ENCODE assay signal across 8 mouse cellular contexts in genomic region chr4:140679723-140680380, GRCm38 (mm10). TPM values are rescaled to one million over a fixed set of nuclear protein-coding genes. Genes with fewer than 3 reads are reported as not detected.
DNase-seq lines count a peak whose midpoint lies in the region; ATAC-seq and TF ChIP-seq lines count a peak whose summit lies in the region.

No protein-coding gene starts in this region.

- H3K4me3 ChIP-seq in lung, embryonic 14.5 days (ENCODE audit: low read depth, low read length) = no peak overlapping the region

- peak; percentile 86 for DNase-seq in MN1 (ENCODE audit: low spot score)
- peak; percentile 62 for DNase-seq in cerebellum, adult 11-12 months
- peak; percentile 83 for DNase-seq in forelimb bud, embryonic 11.5 days (ENCODE audit: low read depth, low spot score)
- peak; percentile 79 to 84 for DNase-seq in heart, postnatal 36 days
- DNase-seq in layer of hippocampus, adult 8-10 months (ENCODE audit: low spot score in 2 of 2) = peak; percentile 56 to 76
- DNase-seq in lung, embryonic 14.5 days = peak; percentile 91
- peak; percentile 85 to 90 for DNase-seq in right cerebral cortex, adult 2 months (ENCODE audit: low spot score in 2 of 2)
- peak; percentile 87 for DNase-seq in urinary bladder, postnatal 14 days (ENCODE audit: low spot score)

- no peak for ATAC-seq in lung, embryonic 14.5 days (ENCODE audit: insufficient read depth)

- TF ChIP-seq CTCF in lung, embryonic 14.5 days (IDR thresholded peaks at IDR 0.05; ENCODE audit: low read depth) = peak; percentile 94

- 17% methylated on average over 18 of the region's 18 CpGs for WGBS in lung, embryonic 14.5 days

- H3K9me3 ChIP-seq in lung, embryonic 14.5 days (ENCODE audit: low read depth, low read length) = no peaks in the 10 kb centered on the region

- H3K4me1 ChIP-seq in lung, embryonic 14.5 days (ENCODE audit: insufficient read depth) = peaks cover 4% of the 10 kb centered on the region

- H3K36me3 ChIP-seq in lung, embryonic 14.5 days (ENCODE audit: insufficient read depth) = no peaks in the 10 kb centered on the region

- no peak overlapping the region for H3K27ac ChIP-seq in lung, embryonic 14.5 days (ENCODE audit: low read depth)

- H3K9ac ChIP-seq in lung, embryonic 14.5 days = no peak overlapping the region

- intact Hi-C loops in heart, postnatal 36 days (cut with DNase I) = loop anchor here (1.0 to 10.0 kb wide), 5 partner anchors 21 to 803 kb away; partner anchors contain the start of gene Rcc2

- H3K27me3 ChIP-seq in lung, embryonic 14.5 days (ENCODE audit: insufficient read depth, low read length) = no peaks in the 10 kb centered on the region

- H3K4me2 ChIP-seq in lung, embryonic 14.5 days = 0 out of 2 replicates have a peak overlapping the region, but pooled peaks have one; percentile 4

RNA-seq across cellular contexts. Expression of gene Arhgef10l, which starts 14.0 kb away (rescaled TPM):
- total RNA-seq in heart, postnatal 36 days (2021) = 10 to 100 TPM; 62.5 to 65.0 TPM
- total RNA-seq in layer of hippocampus, adult 8-10 months (2022) = 10 to 100 TPM; 44.6 to 55.8 (median 46.7) TPM
- polyA plus RNA-seq in lung, embryonic 14.5 days (2014; fragmentation: Nextera tagmentation; extraction: Ambion mirVana) = 13.5 and 16.1 TPM in 2 replicates

RNA-seq across cellular contexts. Expression of gene Rcc2, which starts 20.5 kb away (rescaled TPM):
- 10 to 100 TPM; 14.0 to 14.8 TPM for total RNA-seq in heart, postnatal 36 days (2021)
- 10 to 100 TPM; 82.5 to 87.8 (median 85.0) TPM for total RNA-seq in layer of hippocampus, adult 8-10 months (2022)
- polyA plus RNA-seq in lung, embryonic 14.5 days (2014; fragmentation: Nextera tagmentation; extraction: Ambion mirVana) = 54.9 and 62.8 TPM in 2 replicates

Comparison
In these comparisons a context has a peak if more than half of its experiments do, and no peak if none do; other contexts are left out.
1. RNA of gene Rcc2, which starts 20.5 kb away (total RNA-seq): 82.5 to 87.8 TPM in layer of hippocampus, adult 8-10 months; 14.0 to 14.8 TPM in heart, postnatal 36 days; every median in the first group is over 4 times any median in the second.
2. Peak in every context shown above with its lines, with median percentiles within 50 percentile points of each other: DNase-seq.